Mouse (Mus musculus): ENCODE data around the gene Dnajc13.

DNA sequence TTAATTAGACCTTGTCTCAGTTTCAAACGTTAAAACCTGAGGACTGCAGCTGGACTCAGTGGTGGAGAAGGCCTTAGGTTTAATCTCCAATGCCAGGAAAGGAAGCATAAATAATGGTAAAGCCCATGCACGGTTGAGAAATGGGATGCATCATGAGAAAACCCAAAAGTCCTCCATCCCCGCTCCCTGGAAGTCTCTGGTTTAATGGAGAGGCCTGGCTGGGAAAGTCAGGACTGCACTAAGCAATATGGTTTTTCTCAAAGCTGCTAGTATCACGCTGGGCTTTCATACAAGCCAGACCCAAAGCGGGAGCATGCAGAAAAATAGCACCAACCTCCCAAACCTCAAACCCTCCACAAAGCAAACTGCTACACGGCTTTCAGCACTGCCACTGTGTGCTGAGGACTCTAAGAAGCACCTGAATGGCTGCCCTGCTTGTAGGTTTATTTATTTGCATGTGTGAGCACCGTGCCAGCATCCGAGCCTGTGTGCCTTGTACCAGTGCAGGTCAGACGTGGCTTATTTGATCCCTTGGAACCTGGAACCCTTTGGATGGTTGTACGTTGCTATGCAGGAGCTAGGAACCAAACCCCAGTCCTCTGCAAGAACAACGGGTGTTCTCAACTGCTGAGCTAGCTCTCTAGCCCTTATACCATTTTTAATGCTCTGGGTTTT lies 26.3 kb downstream of the Dnajc13 start:
- TF ChIP-seq CTCF (IDR thresholded peaks at IDR 0.05; ENCODE audit: low read depth): no peak
- TF ChIP-seq EP300 (IDR thresholded peaks at IDR 0.05; ENCODE audit: low read depth): no peak

All from liver, embryonic 14.5 days (tissue).